Mouse (Mus musculus) CH12.LX (cell line): ENCODE results near the gene Gorasp1. TPM values are rescaled to one million over a fixed set of nuclear protein-coding genes. Genes with fewer than 3 reads are reported as not detected.

Experiments
- DNase-seq: peaks from one replicate; pipeline ENCODE4 v3.0.0-alpha.2; 2013; ENCODE audit errors: extremely low read depth
- H3K27ac ChIP-seq: 2 replicates; pipeline ENCODE4 v1.5.1; 2012; ENCODE audit warnings: low read depth, mild to moderate bottlenecking, control low read depth, moderate library complexity; ENCODE audit not compliant: insufficient read depth
- H3K27me3 ChIP-seq: replicated peaks from 2 replicates; pipeline ENCODE3; 2012; ENCODE audit warnings: inconsistent platforms
- H3K36me3 ChIP-seq, 2 experiments: replicated peaks in 1 of 2; 2 replicates each; pipeline versions ENCODE3 to v1.6.1; 2012; ENCODE audit warnings: inconsistent platforms in 1 of 2, low read length in 1 of 2, mild to moderate bottlenecking in 1 of 2, mixed read lengths in 1 of 2, moderate library complexity in 1 of 2; ENCODE audit not compliant: control insufficient read depth in 1 of 2, insufficient read depth in 1 of 2
- H3K4me1 ChIP-seq, 2 experiments: 2 replicates each; pipeline ENCODE4 v1.6.1; 2012; ENCODE audit warnings: inconsistent platforms in 1 of 2, moderate library complexity in 1 of 2; ENCODE audit not compliant: insufficient read depth in 2 of 2, control insufficient read depth in 1 of 2
- H3K4me2 ChIP-seq: 2 replicates; pipeline ENCODE4 v1.6.1; 2012; ENCODE audit warnings: low read depth, mild to moderate bottlenecking, control low read depth; ENCODE audit not compliant: poor library complexity, insufficient read depth, severe bottlenecking
- H3K4me3 ChIP-seq, 3 experiments: fragments of 150-350 bp in 1 of 3; sonication (generic) in 1 of 3; replicated peaks in 1 of 3; 2 replicates each; pipeline versions ENCODE3 to v1.5.1; 2011 to 2012; ENCODE audit warnings: low read depth in 2 of 3, low read length in 2 of 3, mild to moderate bottlenecking in 2 of 3, moderate library complexity in 2 of 3, control low read depth in 1 of 3, improper control_type of control experiment in 1 of 3, inconsistent platforms in 1 of 3, mixed read lengths in 1 of 3; ENCODE audit not compliant: poor library complexity in 1 of 3
- H3K79me2 ChIP-seq: replicated peaks from 2 replicates; pipeline ENCODE4 v1.6.1; 2012; ENCODE audit warnings: mild to moderate bottlenecking, moderate library complexity; ENCODE audit not compliant: control insufficient read depth, poor library complexity, insufficient read depth, severe bottlenecking; ENCODE audit errors: extremely low read depth
- H3K9ac ChIP-seq: 2 replicates; pipeline ENCODE4 v1.6.1; 2012; ENCODE audit warnings: low read depth, mild to moderate bottlenecking, control low read depth, moderate library complexity; ENCODE audit not compliant: insufficient read depth
- H3K9me3 ChIP-seq: replicated peaks from 2 replicates; pipeline ENCODE3; 2012; ENCODE audit warnings: low read length, inconsistent platforms, mixed read lengths
- BHLHE40 ChIP-seq: IDR thresholded peaks from 2 replicates; pipeline ENCODE4 v1.6.1; 2011; ENCODE audit warnings: mild to moderate bottlenecking, low read depth, low read length, improper control_type of control experiment
- CHD1 ChIP-seq: IDR thresholded peaks from 2 replicates; pipeline ENCODE4 v1.6.1; 2012; ENCODE audit warnings: low read depth, low read length, improper control_type of control experiment, inconsistent platforms
- CHD2 ChIP-seq: IDR thresholded peaks from 2 replicates; pipeline ENCODE4 v1.6.1; 2011; ENCODE audit warnings: low read length, improper control_type of control experiment
- CTCF ChIP-seq, 2 experiments: IDR thresholded peaks in 1 of 2; conservative IDR thresholded peaks in 1 of 2; 2 replicates each; pipeline ENCODE4 v1.5.1; 2011 to 2012; ENCODE audit warnings: low read depth in 2 of 2, low read length in 2 of 2, improper control_type of control experiment in 1 of 2, inconsistent platforms in 1 of 2, mild to moderate bottlenecking in 1 of 2, moderate library complexity in 1 of 2
- ELF1 ChIP-seq: IDR thresholded peaks from 2 replicates; pipeline ENCODE4 v1.6.1; 2014; ENCODE audit warnings: low read depth, mild to moderate bottlenecking, inconsistent platforms, low read length, improper control_type of control experiment
- ETS1 ChIP-seq: conservative IDR thresholded peaks from 2 replicates; pipeline ENCODE4 v1.6.1; 2012; ENCODE audit warnings: low read depth, mild to moderate bottlenecking, inconsistent platforms, low read length, improper control_type of control experiment, moderate library complexity
- HCFC1 ChIP-seq: IDR thresholded peaks from 2 replicates; pipeline ENCODE4 v1.6.1; 2012; ENCODE audit warnings: low read depth, mild to moderate bottlenecking, inconsistent platforms, low read length, improper control_type of control experiment
- IRF4 ChIP-seq: IDR thresholded peaks from 2 replicates; pipeline ENCODE4 v1.6.1; 2014; ENCODE audit warnings: low read depth, mild to moderate bottlenecking, inconsistent platforms, low read length, improper control_type of control experiment
- JUN ChIP-seq: IDR thresholded peaks from 2 replicates; pipeline ENCODE4 v1.6.1; 2011; ENCODE audit warnings: low read depth, mild to moderate bottlenecking, low read length, improper control_type of control experiment, moderate library complexity; ENCODE audit not compliant: insufficient read depth
- JUND ChIP-seq: conservative IDR thresholded peaks from 2 replicates; pipeline ENCODE4 v1.6.1; 2011; ENCODE audit warnings: low read depth, low read length, improper control_type of control experiment
- KAT2A ChIP-seq: IDR thresholded peaks from 2 replicates; pipeline ENCODE4 v1.6.1; 2012; ENCODE audit warnings: low read length, improper control_type of control experiment, inconsistent platforms; ENCODE audit not compliant: insufficient replicate concordance
- MAFK ChIP-seq: IDR thresholded peaks from 2 replicates; pipeline ENCODE4 v1.6.1; 2011; ENCODE audit warnings: low read length, improper control_type of control experiment; ENCODE audit not compliant: insufficient replicate concordance
- MAX ChIP-seq: IDR thresholded peaks from 2 replicates; pipeline ENCODE4 v1.6.1; 2011; ENCODE audit warnings: low read length, improper control_type of control experiment
- MEF2A ChIP-seq: IDR thresholded peaks from 2 replicates; pipeline ENCODE4 v1.6.1; 2014; ENCODE audit warnings: low read depth, mild to moderate bottlenecking, inconsistent platforms, low read length, improper control_type of control experiment, borderline replicate concordance
- MYC ChIP-seq: IDR thresholded peaks from 2 replicates; pipeline ENCODE4 v1.6.1; 2011; ENCODE audit warnings: low read depth, mild to moderate bottlenecking, improper control_type of control experiment, low read length
- NELFE ChIP-seq: IDR thresholded peaks from 2 replicates; pipeline ENCODE4 v1.6.1; 2011; ENCODE audit warnings: low read depth, low read length, improper control_type of control experiment
- POLR2A ChIP-seq: IDR thresholded peaks from 2 replicates; pipeline ENCODE4 v1.6.1; 2011; ENCODE audit warnings: low read depth, mild to moderate bottlenecking, improper control_type of control experiment, low read length
- POLR2AphosphoS2 ChIP-seq: IDR thresholded peaks from 2 replicates; pipeline ENCODE4 v1.6.1; 2011; ENCODE audit warnings: low read depth, low read length, improper control_type of control experiment
- RAD21 ChIP-seq: IDR thresholded peaks from 2 replicates; pipeline ENCODE4 v1.6.1; 2011; ENCODE audit warnings: low read depth, mild to moderate bottlenecking, low read length, improper control_type of control experiment, moderate library complexity
- SIN3A ChIP-seq: IDR thresholded peaks from 2 replicates; pipeline ENCODE4 v1.6.1; 2012; ENCODE audit warnings: low read length, improper control_type of control experiment, inconsistent platforms
- SMC3 ChIP-seq: IDR thresholded peaks from 2 replicates; pipeline ENCODE4 v1.6.1; 2011; ENCODE audit warnings: low read depth, low read length, improper control_type of control experiment
- TBP ChIP-seq: conservative IDR thresholded peaks from 2 replicates; pipeline ENCODE4 v1.6.1; 2011; ENCODE audit warnings: low read depth, low read length, improper control_type of control experiment
- TCF12 ChIP-seq: IDR thresholded peaks from 2 replicates; pipeline ENCODE4 v1.6.1; 2014; ENCODE audit warnings: low read depth, mild to moderate bottlenecking, inconsistent platforms, low read length, improper control_type of control experiment
- USF1 ChIP-seq: IDR thresholded peaks from 2 replicates; pipeline ENCODE4 v1.6.1; 2014; ENCODE audit warnings: low read depth, mild to moderate bottlenecking, inconsistent platforms, low read length, improper control_type of control experiment
- USF2 ChIP-seq: conservative IDR thresholded peaks from 2 replicates; pipeline ENCODE4 v1.6.1; 2011; ENCODE audit warnings: low read depth, low read length, improper control_type of control experiment
- ZC3H11A ChIP-seq: IDR thresholded peaks from 2 replicates; pipeline ENCODE4 v1.6.1; 2012; ENCODE audit warnings: low read depth, mild to moderate bottlenecking, inconsistent platforms, low read length, improper control_type of control experiment
- ZMIZ1 ChIP-seq: IDR thresholded peaks from 2 replicates; pipeline ENCODE4 v1.6.1; 2012; ENCODE audit warnings: low read depth, mild to moderate bottlenecking, inconsistent platforms, low read length, improper control_type of control experiment
- dilution Hi-C: fragments of 300-500 bp; cut with MboI; formaldehyde crosslinking; loops from 2 replicates; pipeline ENCODE4 v1.14.3; 2020; ENCODE audit warnings: low sequenced_read_pairs; ENCODE audit not compliant: extremely low pct_unique_long_range_greater_than_20kb, extremely low pct_ligation_motif_present
- in situ Hi-C: fragments of 300-500 bp; cut with MboI; formaldehyde crosslinking; loops from 3 replicates; pipeline ENCODE4 v1.14.3; 2019; ENCODE audit warnings: low sequenced_read_pairs, low pct_ligation_motif_present, low pct_unique_long_range_greater_than_20kb, mixed read lengths
- polyA plus RNA-seq: library from polyadenylated mRNA; unstranded; fragments of >175 nt; gene quantifications from 2 replicates; pipeline ENCODE4 v1.2.1, GENCODE M21; 2012; ENCODE audit warnings: low read depth; ENCODE audit not compliant: insufficient read length
- total RNA-seq, 2 experiments: library from RNA; depleted of rRNA; stranded (reverse); fragments of 300-350 nt in 1 of 2; fragments of >200 nt in 1 of 2; gene quantifications; 2 replicates each; pipeline ENCODE4 v1.2.3; 2012 to 2014

The Gorasp1 gene
- total and polyA plus RNA-seq, 3 experiments: 8.7 to 12.6 (median 9.2) TPM

- H3K27me3 ChIP-seq: peaks cover 5% of the 10 kb centered on the region
Observed at GRCm38 (mm10) chr9:119958835-119959234, 21.5 kb upstream of the Gorasp1 start.

GRCm38 (mm10) chr9:119951388-119951787, 14.0 kb upstream of the Gorasp1 start:
- H3K36me3 ChIP-seq: no peaks in the 10 kb centered on the region
- H3K9ac ChIP-seq: no peak overlapping the region
- H3K79me2 ChIP-seq: no peaks in the 10 kb centered on the region
- TF ChIP-seq CHD1 (no peak), JUND (no peak), IRF4 (no peak), MAFK (no peak), ZC3H11A (no peak), ELF1 (no peak), CTCF (conservative IDR thresholded peaks at IDR 0.05 in 1 of 2, IDR thresholded peaks at IDR 0.05 in 1 of 2; ENCODE audit: low read depth in 2 of 2, low read length in 2 of 2) (no peak), POLR2AphosphoS2 (no peak), USF2 (no peak), CHD2 (no peak), HCFC1 (no peak)
- in situ Hi-C loops (no loop called here), dilution Hi-C loops (no loop called here)
- H3K27me3 ChIP-seq: no peaks in the 10 kb centered on the region
- H3K9me3 ChIP-seq: no peaks in the 10 kb centered on the region
- H3K4me3 ChIP-seq: no peak overlapping the region
- no peak overlapping the region for H3K4me2 ChIP-seq
- H3K4me1 ChIP-seq: peaks cover 5 to 32% of the 10 kb centered on the region in 2 experiments
- no peak for DNase-seq
- no peak overlapping the region for H3K27ac ChIP-seq

More at GRCm38 (mm10) chr9:119958835-119959234, 21.5 kb upstream of the Gorasp1 start:
- no peak for DNase-seq
- no peak overlapping the region for H3K4me2 ChIP-seq
- H3K4me1 ChIP-seq: peaks cover 8 to 18% of the 10 kb centered on the region in 2 experiments
- dilution Hi-C loops: no loop called here
- H3K9me3 ChIP-seq: no peaks in the 10 kb centered on the region
- in situ Hi-C loops: no loop called here
- no peak overlapping the region for H3K4me3 ChIP-seq
- H3K79me2 ChIP-seq: no peaks in the 10 kb centered on the region
- TF ChIP-seq POLR2AphosphoS2 (no peak), HCFC1 (no peak), KAT2A (no peak), MAFK (no peak), RAD21 (no peak), MEF2A (no peak), SIN3A (no peak)
- H3K27ac ChIP-seq: no peak overlapping the region
- H3K9ac ChIP-seq: no peak overlapping the region
- H3K36me3 ChIP-seq: no peaks in the 10 kb centered on the region

GRCm38 (mm10) chr9:119950434-119950833, 13.1 kb upstream of the Gorasp1 start:
- dilution Hi-C loops (no loop called here), in situ Hi-C loops (no loop called here)
- no peak overlapping the region for H3K9ac ChIP-seq
- H3K4me2 ChIP-seq: no peak overlapping the region
- no peak overlapping the region for H3K27ac ChIP-seq
- H3K79me2 ChIP-seq: no peaks in the 10 kb centered on the region
- no peak for DNase-seq
- H3K4me3 ChIP-seq: no peak overlapping the region
- no peaks in the 10 kb centered on the region for H3K27me3 ChIP-seq
- H3K4me1 ChIP-seq: peaks cover 11 to 41% of the 10 kb centered on the region in 2 experiments
- no peaks in the 10 kb centered on the region for H3K9me3 ChIP-seq
- no peaks in the 10 kb centered on the region for H3K36me3 ChIP-seq
- TF ChIP-seq JUN (no peak), CHD1 (no peak), POLR2AphosphoS2 (no peak), NELFE (no peak), MAX (no peak), POLR2A (no peak), TCF12 (no peak), SMC3 (no peak), MYC (no peak), KAT2A (no peak), USF1 (no peak), ZC3H11A (no peak), ETS1 (no peak), BHLHE40 (no peak), ZMIZ1 (no peak), HCFC1 (no peak), TBP (no peak), SIN3A (no peak)
